Mouse (Mus musculus) hindbrain, embryonic 14.5 days (tissue): Measurements from ENCODE around the gene Nos1ap. TPM values are rescaled to one million over a fixed set of nuclear protein-coding genes. Genes with fewer than 3 reads are reported as not detected.

ENCODE experiments used
- ATAC-seq: fragments of 200-750 bp; cut with Nextera tagmentation; 2 replicates; pipeline ENCODE4 v1.8.0; 2017; ENCODE audit warnings: moderate number of reproducible peaks, mild to moderate bottlenecking, moderate TSS enrichment, moderate library complexity; ENCODE audit not compliant: low FRiP score
- DNase-seq: peaks from one replicate; pipeline ENCODE4 v3.0.0-alpha.2; 2015; ENCODE audit warnings: low spot score
- H3K27ac ChIP-seq: fragments of 300-500 bp; sonication (generic); 2 replicates; pipeline ENCODE4 v1.5.1; 2014; ENCODE audit warnings: mild to moderate bottlenecking, moderate library complexity
- H3K27me3 ChIP-seq: fragments of 300-500 bp; sonication (generic); 2 replicates; pipeline ENCODE4 v1.6.1; 2014; ENCODE audit warnings: mild to moderate bottlenecking, low read length, mixed read lengths; ENCODE audit not compliant: control insufficient read depth, insufficient read depth
- H3K36me3 ChIP-seq: fragments of 300-500 bp; sonication (generic); replicated peaks from 2 replicates; pipeline ENCODE4 v1.6.1; 2014; ENCODE audit not compliant: control insufficient read depth, insufficient read depth
- H3K4me1 ChIP-seq: fragments of 300-500 bp; sonication (generic); replicated peaks from 2 replicates; pipeline ENCODE4 v1.6.1; 2014; ENCODE audit warnings: antibody characterized with exemption, low read length, mixed read lengths; ENCODE audit not compliant: control insufficient read depth, insufficient read depth
- H3K4me2 ChIP-seq: fragments of 300-500 bp; sonication (generic); replicated peaks from 2 replicates; pipeline ENCODE4 v1.6.1; 2014; ENCODE audit warnings: mild to moderate bottlenecking, moderate library complexity
- H3K4me3 ChIP-seq: fragments of 300-500 bp; sonication (generic); replicated peaks from 2 replicates; pipeline ENCODE4 v1.5.1; 2014; ENCODE audit warnings: mild to moderate bottlenecking, low read length
- H3K9ac ChIP-seq: fragments of 300-500 bp; sonication (generic); 2 replicates; pipeline ENCODE4 v1.6.1; 2014
- H3K9me3 ChIP-seq: fragments of 300-500 bp; sonication (generic); 2 replicates; pipeline ENCODE4 v1.6.1; 2016; ENCODE audit warnings: low read length; ENCODE audit not compliant: control insufficient read depth
- WGBS: fragments of 180-500 bp; shearing (Covaris S2); extraction: QIAGEN DNeasy Blood & Tissue Kit; methylation state at CpG from one replicate; pipeline ENCODE4 v1.1.7; 2014; 5-methylcytosine and 5-hydroxymethylcytosine counted together
- polyA plus RNA-seq: library from polyadenylated mRNA; unstranded; fragments of >200 nt; fragmentation: Nextera tagmentation; extraction: Ambion mirVana; gene quantifications from 2 replicates; pipeline ENCODE4 v1.2.1, GENCODE M21; 2014

Nos1ap gene
- polyA plus RNA-seq, 1 experiment from 2014 or later, result 18.0 TPM

- Histone ChIP-seq H3K27me3 (no peaks in the 10 kb centered on the region), H3K36me3 (no peaks in the 10 kb centered on the region), H3K9me3 (no peaks in the 10 kb centered on the region), H3K4me2 (no peak overlapping the region), H3K4me3 (no peak overlapping the region), H3K4me1 (no peaks in the 10 kb centered on the region), H3K27ac (no peak overlapping the region), H3K9ac (no peak overlapping the region)
- WGBS, result 34% methylated on average over 6 of the region's 6 CpGs
- DNase-seq, result no peak
- no peak for ATAC-seq
Observed at GRCm38 (mm10) chr1:170303103-170303502, 286.6 kb downstream of the Nos1ap start.

- Histone ChIP-seq H3K36me3 (no peaks in the 10 kb centered on the region), H3K4me3 (no peak overlapping the region)
Observed at GRCm38 (mm10) chr1:170302456-170302855, 287.2 kb downstream of the Nos1ap start.

GRCm38 (mm10) chr1:170301686-170302085, 288.0 kb downstream of the Nos1ap start:
- Histone ChIP-seq H3K4me3 (no peak overlapping the region), H3K27me3 (no peaks in the 10 kb centered on the region), H3K4me2 (no peak overlapping the region), H3K27ac (no peak overlapping the region), H3K9ac (no peak overlapping the region), H3K36me3 (no peaks in the 10 kb centered on the region), H3K4me1 (no peaks in the 10 kb centered on the region), H3K9me3 (no peaks in the 10 kb centered on the region)
- WGBS, result 97% methylated on average over 9 of the region's 9 CpGs
- ATAC-seq, result no peak
- no peak for DNase-seq

More at GRCm38 (mm10) chr1:170302456-170302855, 287.2 kb downstream of the Nos1ap start:
- DNase-seq (no peak), ATAC-seq (no peak)
- Histone ChIP-seq H3K27me3 (no peaks in the 10 kb centered on the region), H3K4me1 (no peaks in the 10 kb centered on the region), H3K9me3 (no peaks in the 10 kb centered on the region), H3K4me2 (no peak overlapping the region), H3K27ac (no peak overlapping the region), H3K9ac (no peak overlapping the region)
- whole genome bisulfite sequencing, result 71% methylated on average over 6 of the region's 6 CpGs

GRCm38 (mm10) chr1:170299496-170299895, 290.2 kb downstream of the Nos1ap start:
- H3K9me3 ChIP-seq, result no peaks in the 10 kb centered on the region
- 90% methylated on average over 4 of the region's 4 CpGs for WGBS
- no peaks in the 10 kb centered on the region for H3K4me1 ChIP-seq
- no peaks in the 10 kb centered on the region for H3K27me3 ChIP-seq
- ATAC-seq, result no peak
- no peak overlapping the region for H3K9ac ChIP-seq
- DNase-seq, result no peak
- no peak overlapping the region for H3K4me3 ChIP-seq
- no peak overlapping the region for H3K4me2 ChIP-seq
- H3K27ac ChIP-seq, result no peak overlapping the region
- no peaks in the 10 kb centered on the region for H3K36me3 ChIP-seq

- 64% methylated on average over 15 of the region's 15 CpGs for WGBS
- H3K27ac ChIP-seq, result no peak overlapping the region
- no peak for ATAC-seq
Observed at GRCm38 (mm10) chr1:170294786-170295570, 294.7 kb downstream of the Nos1ap start.

GRCm38 (mm10) chr1:170293257-170293656, 296.4 kb downstream of the Nos1ap start:
- no peak for ATAC-seq
- 66% methylated on average over 5 of the region's 5 CpGs for WGBS
- no peaks in the 10 kb centered on the region for H3K9me3 ChIP-seq

More at GRCm38 (mm10) chr1:170294786-170295570, 294.7 kb downstream of the Nos1ap start:
- Histone ChIP-seq H3K9ac (no peak overlapping the region), H3K4me1 (no peaks in the 10 kb centered on the region), H3K36me3 (no peaks in the 10 kb centered on the region), H3K27me3 (no peaks in the 10 kb centered on the region), H3K9me3 (no peaks in the 10 kb centered on the region), H3K4me2 (no peak overlapping the region), H3K4me3 (no peak overlapping the region)
- DNase-seq, result no peak

GRCm38 (mm10) chr1:170292239-170292951, 297.3 kb downstream of the Nos1ap start:
- peak; percentile 89 for DNase-seq
- no peak overlapping the region for H3K9ac ChIP-seq
- no peaks in the 10 kb centered on the region for H3K9me3 ChIP-seq
- H3K4me1 ChIP-seq, result no peaks in the 10 kb centered on the region
- no peak overlapping the region for H3K27ac ChIP-seq
- peak; percentile 76 for ATAC-seq
- no peak overlapping the region for H3K4me3 ChIP-seq
- 41% methylated on average over 9 of the region's 9 CpGs for WGBS
- no peak overlapping the region for H3K4me2 ChIP-seq
- no peaks in the 10 kb centered on the region for H3K27me3 ChIP-seq
- H3K36me3 ChIP-seq, result no peaks in the 10 kb centered on the region

More at GRCm38 (mm10) chr1:170293257-170293656, 296.4 kb downstream of the Nos1ap start:
- Histone ChIP-seq H3K4me3 (no peak overlapping the region), H3K4me2 (no peak overlapping the region), H3K27ac (no peak overlapping the region), H3K4me1 (no peaks in the 10 kb centered on the region), H3K9ac (no peak overlapping the region), H3K27me3 (no peaks in the 10 kb centered on the region), H3K36me3 (no peaks in the 10 kb centered on the region)
- no peak for DNase-seq

- Histone ChIP-seq H3K4me3 (no peak overlapping the region), H3K4me2 (no peak overlapping the region), H3K9ac (no peak overlapping the region), H3K4me1 (no peaks in the 10 kb centered on the region), H3K36me3 (no peaks in the 10 kb centered on the region), H3K27me3 (no peaks in the 10 kb centered on the region), H3K9me3 (no peaks in the 10 kb centered on the region), H3K27ac (no peak overlapping the region)
- ATAC-seq, result no peak
- no peak for DNase-seq
- 80% methylated on average over 4 of the region's 4 CpGs for WGBS
Observed at GRCm38 (mm10) chr1:170282415-170283129, 307.1 kb downstream of the Nos1ap start.

GRCm38 (mm10) chr1:170277016-170277415, 312.6 kb downstream of the Nos1ap start, which contains the start of gene Sh2d1b1:
Gene Sh2d1b1 (plus strand): TSS chr1:170277320.
- no peaks in the 10 kb centered on the region for H3K4me1 ChIP-seq

More at GRCm38 (mm10) chr1:170277016-170277415, 312.6 kb downstream of the Nos1ap start, which contains the start of gene Sh2d1b1:
- no peak for DNase-seq
- no peaks in the 10 kb centered on the region for H3K27me3 ChIP-seq
- no peak within 1 kb of the TSS for H3K4me2 ChIP-seq
- H3K27ac ChIP-seq, result no peak within 1 kb of the TSS
- no peak for ATAC-seq
- no peaks in the 10 kb centered on the region for H3K36me3 ChIP-seq
- no peak within 1 kb of the TSS for H3K4me3 ChIP-seq
- 96% methylated on average over 2 of the region's 3 CpGs for WGBS
- no peak within 1 kb of the TSS for H3K9ac ChIP-seq
- H3K9me3 ChIP-seq, result 0 out of 2 replicates have a peak, but pooled peaks cover 4% of the 10 kb centered on the region
